Mouse (Mus musculus) layer of hippocampus, adult 11-12 months (tissue): ENCODE measurements around the gene Olfr837.
"Not testable (repeated sequence)": the region's sequence is repeated elsewhere in the genome, so short reads cannot be mapped to it uniquely, and the experiment has no call there.

Experiments
- DNase-seq: peaks from one replicate; pipeline ENCODE4 v3.0.0; 2022; ENCODE audit warnings: low spot score

The Olfr837 gene

DNA sequence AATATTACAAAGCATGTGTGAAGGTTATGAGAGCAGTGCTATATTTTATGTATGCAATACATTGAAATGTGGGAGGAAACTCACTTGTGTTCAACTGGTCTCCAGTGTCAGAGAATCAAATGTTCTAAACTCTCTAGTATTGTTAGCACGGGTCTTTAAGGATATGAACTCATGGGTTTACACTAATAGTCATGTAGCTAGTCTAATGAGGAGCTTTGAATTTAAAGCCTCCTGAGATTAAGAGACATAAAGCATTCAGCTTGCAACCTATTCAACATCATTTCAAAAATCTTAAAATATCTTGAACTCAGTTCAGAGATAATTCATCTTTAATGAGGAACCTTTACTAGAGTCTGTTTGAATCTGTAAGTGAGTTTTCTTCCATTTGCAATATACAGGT is at the start of gene Olfr837:
TSS of gene Olfr837 (plus strand) at position 301 of the 400 bp plus-strand sequence.
- no peak for DNase-seq

- not testable (repeated sequence) for DNase-seq
Observed at GRCm38 (mm10) chr9:19092889-19093753, 43.0 kb upstream of the Olfr837 start.

DNA sequence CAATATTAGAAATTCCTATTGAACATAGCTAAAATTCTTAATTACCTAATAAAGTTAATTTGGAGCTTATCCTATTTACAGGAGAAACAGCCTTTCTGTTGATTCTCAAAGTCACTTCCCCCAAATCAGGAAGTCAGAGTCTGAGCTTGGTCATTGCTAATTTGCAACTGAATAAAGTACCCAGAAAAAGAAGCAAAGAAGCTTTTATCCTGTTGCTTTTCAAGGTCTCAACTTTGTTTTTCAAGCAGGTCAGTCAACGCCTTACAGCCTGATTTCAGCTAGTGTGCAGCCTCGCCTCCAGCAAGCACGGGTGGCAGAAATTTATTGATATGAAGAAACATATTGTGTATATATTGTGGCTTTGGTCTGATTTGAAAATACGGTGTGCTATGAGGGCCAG is 38.8 kb upstream of the Olfr837 start:
- DNase-seq: no peak

DNA sequence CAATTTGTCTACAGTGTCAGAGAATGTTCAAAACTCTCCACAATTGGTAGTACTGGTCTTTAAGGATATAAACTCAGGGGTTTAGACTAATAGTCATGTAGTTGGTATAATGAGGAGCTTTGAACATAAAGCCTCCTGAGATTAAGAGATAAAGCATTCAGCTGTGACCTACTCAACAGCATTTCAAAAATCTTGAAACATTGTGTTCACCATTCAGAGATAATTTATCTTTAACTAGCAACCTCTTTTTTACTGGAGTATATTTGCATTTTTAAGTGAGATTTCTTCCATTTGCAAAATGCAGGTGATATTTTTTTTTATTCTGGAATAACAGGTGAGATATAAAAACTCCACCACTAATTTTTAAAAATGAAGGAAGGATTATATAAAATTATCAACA is 16.0 kb upstream of the Olfr837 start, which contains the start of gene Olfr836:
TSS of gene Olfr836 (plus strand) at position 301 of the 400 bp plus-strand sequence.
- DNase-seq: no peak

DNA sequence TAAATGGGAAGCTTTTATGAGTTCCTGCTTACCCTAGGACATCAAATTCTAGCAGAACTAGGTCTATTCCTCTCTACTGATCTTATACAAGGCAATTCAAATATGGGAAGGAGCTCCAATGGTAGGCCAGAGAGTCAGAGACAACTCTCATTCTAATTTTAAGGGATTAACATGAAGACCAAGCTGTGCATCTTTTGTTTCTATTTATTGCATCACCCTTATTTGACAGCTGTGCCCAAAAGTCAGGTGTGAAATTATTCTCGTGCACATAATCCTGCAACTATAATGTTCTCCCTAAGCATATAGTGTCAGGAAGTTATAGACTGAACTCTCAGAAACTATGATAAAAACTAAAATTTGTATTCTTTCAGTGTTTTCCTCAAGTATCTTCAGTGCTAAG is 41.1 kb downstream of the Olfr837 start, which contains the start of gene Olfr839-ps1:
TSS of gene Olfr839-ps1 (minus strand) at position 101 of the 400 bp plus-strand sequence.
- DNase-seq: no peak
